Mouse (Mus musculus): ENCODE data around the gene Aldh3b1.

Gene Aldh3b1

DNA sequence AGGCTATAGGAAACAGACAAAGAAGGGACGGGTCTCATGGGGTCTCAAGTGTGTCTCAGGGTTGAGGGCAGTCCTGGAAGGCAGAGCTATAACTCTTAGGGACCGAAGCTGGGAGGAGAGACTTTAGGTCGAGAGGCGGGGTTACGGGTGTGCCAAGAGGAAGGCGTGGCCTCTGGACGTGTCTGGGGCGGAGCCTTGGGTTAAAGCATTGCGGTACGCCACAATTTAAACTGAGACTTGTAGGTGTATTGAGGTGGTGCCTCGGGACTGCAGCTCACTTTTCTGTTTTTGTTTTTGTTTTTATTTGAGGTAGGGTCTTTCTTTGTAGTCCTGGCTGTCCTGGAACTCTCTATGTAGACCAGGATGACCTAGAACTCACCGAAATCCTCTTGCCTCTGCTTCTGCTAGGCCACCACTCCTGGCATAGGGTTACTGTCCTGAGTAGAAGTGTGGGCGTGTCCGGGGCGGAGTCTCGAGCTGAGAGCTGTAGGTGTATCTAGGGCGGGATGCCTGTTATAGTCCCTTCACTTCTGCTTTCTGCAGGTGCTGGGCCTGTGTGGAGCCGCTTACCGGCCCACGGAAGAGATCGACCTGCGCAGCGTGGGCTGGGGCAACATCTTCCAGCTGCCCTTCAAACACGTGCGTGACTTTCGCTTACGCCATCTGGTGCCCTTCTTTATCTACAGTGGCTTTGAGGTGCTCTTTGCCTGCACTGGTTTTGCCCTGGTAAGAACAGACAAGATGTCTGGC, 13.6 kb upstream of the Aldh3b1 start:
- DNase-seq (ENCODE audit: low read depth, low spot score) = no peak

GRCm38 (mm10) chr19:3942315-3942714, 12.7 kb upstream of the Aldh3b1 start:
- no peak for DNase-seq (ENCODE audit: low read depth, low spot score)

- DNase-seq (ENCODE audit: low read depth, low spot score) = no peak
Measured at GRCm38 (mm10) chr19:3935896-3936850, 6.6 kb upstream of the Aldh3b1 start.

GRCm38 (mm10) chr19:3935032-3935895, 5.7 kb upstream of the Aldh3b1 start, which contains the start of gene Unc93b1:
Gene Unc93b1 (plus strand): TSS chr19:3935186.
- DNase-seq (ENCODE audit: low read depth, low spot score) = no peak

- no peak for DNase-seq (ENCODE audit: low read depth, low spot score)
Measured at GRCm38 (mm10) chr19:3931716-3932115, 2.1 kb upstream of the Aldh3b1 start.

GRCm38 (mm10) chr19:3930262-3931057, 852 bp upstream of the Aldh3b1 start:
- DNase-seq (ENCODE audit: low read depth, low spot score) = no peak

DNA sequence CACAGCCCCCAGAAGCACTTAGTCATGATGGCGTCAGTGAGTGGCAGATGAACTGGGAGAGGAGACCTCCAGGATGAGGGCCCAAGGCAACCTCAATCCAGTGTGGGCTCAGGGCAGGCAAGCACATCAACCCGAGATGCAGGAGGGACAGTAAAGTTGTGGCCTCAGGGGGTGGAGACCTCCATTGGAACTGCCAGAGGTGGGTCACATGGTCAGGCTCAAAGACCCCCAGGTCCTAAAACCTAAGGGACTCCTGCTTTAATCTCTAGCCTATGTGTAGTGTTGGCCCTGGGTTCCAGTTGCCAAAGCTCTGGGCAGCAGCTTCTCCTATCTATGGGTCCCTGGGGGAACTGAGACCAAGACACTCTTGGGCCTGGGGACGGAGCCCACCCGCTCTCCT, 829 bp downstream of the Aldh3b1 start:
- DNase-seq (ENCODE audit: low read depth, low spot score) = no peak

- DNase-seq (ENCODE audit: low read depth, low spot score) = no peak
Measured at GRCm38 (mm10) chr19:3927989-3928388, 1.6 kb downstream of the Aldh3b1 start.

- DNase-seq (ENCODE audit: low read depth, low spot score) = no peak
Measured at GRCm38 (mm10) chr19:3926685-3927084, 2.9 kb downstream of the Aldh3b1 start.

DNA sequence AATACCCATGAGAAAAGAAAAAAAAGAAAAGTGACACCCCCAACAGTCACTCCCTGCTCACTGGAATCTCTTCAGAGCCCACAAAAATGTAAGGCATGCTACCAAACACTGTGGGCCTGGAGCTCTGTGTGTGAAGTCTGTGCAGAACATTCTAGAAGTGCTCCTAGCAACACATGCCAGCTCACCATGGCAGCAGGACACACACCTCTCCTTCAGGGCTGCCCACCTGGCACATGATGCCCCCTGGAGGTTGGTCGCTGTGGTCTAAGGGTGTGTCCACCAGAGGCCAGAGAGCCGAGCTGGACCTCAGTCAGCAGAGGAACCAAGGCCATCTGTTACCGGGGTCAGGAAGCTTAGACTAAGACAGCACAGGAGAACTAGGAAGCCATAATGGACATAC, 3.3 kb downstream of the Aldh3b1 start:
- DNase-seq (ENCODE audit: low read depth, low spot score) = no peak

GRCm38 (mm10) chr19:3925859-3926258, 3.7 kb downstream of the Aldh3b1 start:
- no peak for DNase-seq (ENCODE audit: low read depth, low spot score)

DNA sequence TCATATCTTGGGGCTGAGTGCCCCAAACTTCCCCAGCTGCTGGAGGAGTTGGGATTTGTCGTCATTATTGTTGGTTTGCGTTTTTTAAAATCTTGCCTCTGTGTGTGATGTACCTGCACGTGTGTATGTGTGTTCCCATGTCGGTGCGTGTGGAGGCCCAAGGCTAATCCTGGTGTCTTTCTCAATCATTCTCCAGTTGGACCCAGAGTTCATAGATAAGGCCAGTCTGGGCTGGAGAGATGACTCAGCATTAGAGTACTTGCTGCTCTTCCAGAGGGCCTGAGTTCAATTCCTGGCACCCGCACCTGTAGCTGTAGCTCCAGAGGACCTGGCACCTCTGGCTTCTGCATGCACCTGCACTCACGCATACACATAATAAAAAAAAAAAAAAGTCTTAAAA, 4.7 kb downstream of the Aldh3b1 start:
- no peak for DNase-seq (ENCODE audit: low read depth, low spot score)

- DNase-seq (ENCODE audit: low read depth, low spot score) = no peak
Measured at GRCm38 (mm10) chr19:3924190-3924589, 5.4 kb downstream of the Aldh3b1 start.

- DNase-seq (ENCODE audit: low read depth, low spot score) = no peak
Measured at GRCm38 (mm10) chr19:3923586-3923985, 6.0 kb downstream of the Aldh3b1 start.

DNA sequence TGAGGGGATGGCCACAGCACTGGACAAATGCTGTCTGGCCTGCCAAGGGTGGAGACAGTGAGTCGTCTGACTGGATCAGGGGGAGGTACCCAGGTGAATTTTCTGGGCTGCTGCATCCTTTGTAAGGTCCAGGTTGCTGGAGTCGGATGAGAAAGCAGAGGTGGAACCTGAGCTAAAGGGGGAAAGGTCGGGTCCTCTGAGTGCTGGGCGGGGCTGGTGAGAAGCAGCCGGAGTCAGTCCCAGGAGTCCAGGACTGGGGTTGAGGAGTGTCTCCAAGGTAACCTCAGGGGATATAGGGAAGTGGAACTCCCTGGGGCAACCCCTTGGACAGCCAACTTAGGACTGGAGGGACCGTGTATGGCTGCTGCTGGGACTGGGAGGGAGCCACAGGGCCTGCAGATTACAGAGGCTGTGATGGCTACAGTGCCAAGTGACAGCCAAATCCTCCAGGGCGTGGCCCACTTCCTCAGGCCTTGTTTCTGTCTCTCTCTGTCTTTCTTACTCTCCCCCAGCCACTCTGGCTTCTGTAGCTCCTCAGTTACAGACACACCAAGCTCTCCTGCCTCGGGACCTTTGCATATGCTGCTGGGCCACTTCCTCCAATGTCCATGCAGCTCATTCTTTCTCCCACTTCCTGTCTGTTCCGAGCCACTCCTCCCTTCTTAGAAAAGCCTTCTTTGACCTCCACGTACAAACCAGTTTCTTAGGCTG, 6.8 kb downstream of the Aldh3b1 start:
- no peak for DNase-seq (ENCODE audit: low read depth, low spot score)

DNA sequence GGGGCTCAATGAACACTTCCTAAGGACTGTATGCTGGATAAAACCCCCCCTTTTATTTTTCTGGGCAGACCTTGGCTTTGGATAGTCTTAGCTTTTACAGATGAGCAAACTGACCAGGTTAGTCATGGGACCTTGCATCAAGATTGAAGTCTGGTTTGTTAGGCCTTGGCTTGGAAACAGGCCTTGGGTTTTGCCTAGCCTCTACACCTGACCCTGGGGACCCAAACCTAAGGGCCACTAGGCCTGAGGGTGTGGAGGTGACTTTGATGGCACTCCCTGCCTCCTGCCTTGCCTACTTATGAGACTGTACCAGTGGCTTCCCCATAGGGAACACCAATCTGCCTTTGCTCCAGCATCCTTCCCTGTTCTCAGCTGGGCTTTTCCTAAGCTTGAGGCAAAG, 9.7 kb downstream of the Aldh3b1 start:
- no peak for DNase-seq (ENCODE audit: low read depth, low spot score)

GRCm38 (mm10) chr19:3916727-3917126, 12.9 kb downstream of the Aldh3b1 start:
- no peak for DNase-seq (ENCODE audit: low read depth, low spot score)

- DNase-seq (ENCODE audit: low read depth, low spot score) = no peak
Measured at GRCm38 (mm10) chr19:3914535-3914934, 15.1 kb downstream of the Aldh3b1 start.

GRCm38 (mm10) chr19:3913692-3914091, 15.9 kb downstream of the Aldh3b1 start:
- DNase-seq (ENCODE audit: low read depth, low spot score) = no peak

Data from embryo, embryonic 11.5 days (tissue).